Mouse (Mus musculus) cerebellum, postnatal 14 days (tissue): ENCODE results near the gene Ttll10.

ENCODE experiments used
- DNase-seq, 2 experiments: peaks; one replicate each; pipeline ENCODE4 v3.0.0; 2021; ENCODE audit warnings: mixed read lengths in 2 of 2

The Ttll10 gene

DNA sequence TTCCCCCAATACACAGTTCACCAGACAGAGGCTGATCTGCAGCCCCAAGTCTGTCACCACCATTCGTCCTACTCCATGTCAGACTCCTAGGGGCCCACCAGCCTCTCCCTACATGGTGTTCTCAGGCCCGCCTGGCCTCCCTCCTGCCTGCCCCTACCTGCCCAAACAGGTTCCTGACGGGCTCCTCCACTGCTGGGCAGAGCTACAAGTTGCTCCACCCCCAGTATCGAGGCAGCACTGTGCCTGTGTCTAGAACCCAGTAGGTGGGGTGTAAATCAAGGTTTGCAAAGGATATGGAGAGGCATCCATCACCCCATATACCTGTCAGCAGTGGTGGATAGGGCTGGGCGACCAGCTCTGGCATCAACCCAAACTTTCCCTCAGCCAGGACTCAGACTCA is at the start of gene Ttll10:
Gene Ttll10 (minus strand): TSS at position 154 of the 400 bp plus-strand sequence.
- no peak for DNase-seq

DNA sequence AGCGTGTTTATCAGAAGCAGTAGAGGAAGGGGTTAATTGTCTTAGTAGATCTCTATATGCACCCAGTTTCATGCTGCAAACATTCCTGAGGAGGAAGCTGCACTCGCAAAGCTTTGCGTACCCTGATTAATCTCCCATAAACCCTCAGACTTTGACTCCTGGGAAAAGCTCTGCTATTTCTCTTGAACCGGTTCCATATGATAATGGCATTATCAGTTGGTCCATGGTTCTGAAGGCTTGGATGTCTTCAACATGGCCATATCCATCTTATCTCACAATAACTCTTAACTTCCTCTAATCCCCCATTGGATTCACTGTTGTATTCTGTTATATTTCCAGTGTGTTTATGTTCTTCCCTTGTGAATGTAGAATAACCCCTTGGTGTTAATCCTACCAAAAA is 44.1 kb upstream of the Ttll10 start:
- no peak for DNase-seq

DNA sequence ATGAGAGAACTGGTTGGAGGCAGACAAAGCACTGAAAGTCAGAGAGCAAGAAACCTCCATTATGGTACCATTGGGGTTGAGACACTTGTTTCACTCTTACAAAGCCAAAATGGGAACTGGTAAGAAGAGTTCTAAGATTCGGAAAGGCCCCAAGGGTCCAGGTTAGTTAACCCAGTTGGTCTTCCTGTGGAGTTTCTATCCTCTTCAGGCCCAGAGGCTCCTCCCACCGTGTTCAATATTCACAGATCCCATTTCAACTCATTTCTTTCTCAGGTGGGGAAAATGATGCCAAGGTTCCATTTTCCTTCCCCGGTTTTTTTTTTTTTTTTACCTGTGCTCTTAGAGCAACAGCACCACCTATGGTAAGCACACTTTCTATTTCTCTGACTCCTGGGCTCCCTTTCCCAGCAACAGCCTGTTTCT is 42.3 kb upstream of the Ttll10 start:
- peak in 1 of 2 experiments; percentile 24 for DNase-seq

DNA sequence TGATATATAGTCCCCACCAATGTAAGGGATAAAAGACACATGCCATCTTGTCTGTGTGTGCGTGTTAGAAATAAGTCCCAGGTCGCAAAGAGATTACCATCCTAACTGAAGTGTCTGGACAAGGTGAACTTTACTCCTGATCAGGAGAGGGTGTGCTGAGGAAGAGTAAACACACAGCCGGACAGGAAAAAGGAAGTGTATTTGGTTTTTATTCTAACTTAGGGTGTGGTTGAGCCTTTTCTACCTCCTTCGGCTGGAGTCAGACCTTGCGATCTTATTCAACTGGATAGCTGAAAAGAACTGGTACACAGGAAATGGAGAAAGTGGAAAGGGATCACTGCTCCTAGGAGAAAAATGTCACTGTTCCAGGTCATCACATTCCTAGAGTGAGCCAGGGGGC is 41.3 kb upstream of the Ttll10 start:
- no peak for DNase-seq

DNA sequence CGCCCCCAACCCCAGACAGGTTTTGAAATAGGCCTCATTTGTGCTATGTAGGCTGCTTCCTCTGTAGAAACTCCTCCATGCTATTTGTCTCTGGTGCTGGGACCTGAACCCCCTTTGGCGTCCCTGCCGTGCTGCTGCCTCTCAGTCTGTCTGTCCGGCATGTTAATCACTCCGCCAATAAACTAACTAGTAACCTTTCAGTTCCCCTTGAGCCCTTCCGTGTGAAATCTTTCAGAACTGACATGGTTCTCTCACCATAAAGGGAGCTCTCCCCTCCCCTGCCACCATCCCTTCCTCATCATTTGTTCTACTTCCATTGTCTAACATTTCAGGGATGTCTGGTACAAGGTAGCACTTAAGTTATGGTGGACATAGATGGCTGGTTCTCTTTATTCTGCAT is 40.2 kb upstream of the Ttll10 start:
- DNase-seq: no peak

DNA sequence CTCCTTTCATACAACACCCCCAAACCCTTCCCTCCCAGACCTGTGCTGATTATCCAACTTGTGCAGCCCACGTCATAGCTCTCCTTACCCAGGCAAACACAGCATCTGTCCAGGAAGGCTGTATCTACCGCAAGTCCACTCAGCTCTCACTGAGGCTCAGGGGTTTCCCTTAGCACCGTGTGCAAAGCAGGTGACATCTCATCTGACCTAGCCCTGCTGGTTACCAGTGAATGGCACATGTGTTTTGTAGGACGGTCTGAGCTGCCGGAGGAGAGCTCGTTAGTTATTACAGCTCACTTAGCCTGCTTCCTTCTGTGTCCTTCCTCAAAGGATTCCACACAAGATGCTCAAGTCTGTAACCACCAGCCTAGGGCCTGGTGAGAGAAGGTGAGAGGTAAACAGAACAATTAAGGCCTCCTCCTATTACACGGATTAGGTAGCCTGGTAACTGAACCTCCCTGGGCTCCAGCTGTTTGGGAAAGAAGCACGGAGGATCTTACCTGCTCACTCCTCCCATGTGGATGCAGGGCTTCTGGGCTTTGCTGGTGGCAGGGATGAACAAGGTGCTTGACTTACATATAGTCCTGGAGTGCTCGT is 38.7 kb upstream of the Ttll10 start:
- DNase-seq: no peak

DNA sequence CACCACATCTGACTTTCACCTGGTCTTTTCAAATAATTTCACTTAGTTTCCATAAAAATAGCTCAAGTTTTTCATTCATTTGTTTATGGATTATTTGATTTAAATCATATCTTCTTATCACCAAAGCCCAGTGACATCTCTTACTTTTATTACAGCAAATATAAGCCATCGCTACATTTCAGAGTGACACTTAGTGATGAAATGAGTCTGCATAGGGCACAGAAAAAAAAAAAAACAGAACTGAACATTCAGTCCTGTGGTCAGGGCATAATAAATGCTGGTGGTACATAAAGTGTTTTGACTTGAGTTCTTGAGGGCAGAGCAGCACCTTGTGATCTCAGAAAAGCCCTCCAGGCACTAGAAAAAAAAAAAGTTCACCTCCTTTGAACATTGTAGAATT is 37.0 kb upstream of the Ttll10 start:
- no peak for DNase-seq

DNA sequence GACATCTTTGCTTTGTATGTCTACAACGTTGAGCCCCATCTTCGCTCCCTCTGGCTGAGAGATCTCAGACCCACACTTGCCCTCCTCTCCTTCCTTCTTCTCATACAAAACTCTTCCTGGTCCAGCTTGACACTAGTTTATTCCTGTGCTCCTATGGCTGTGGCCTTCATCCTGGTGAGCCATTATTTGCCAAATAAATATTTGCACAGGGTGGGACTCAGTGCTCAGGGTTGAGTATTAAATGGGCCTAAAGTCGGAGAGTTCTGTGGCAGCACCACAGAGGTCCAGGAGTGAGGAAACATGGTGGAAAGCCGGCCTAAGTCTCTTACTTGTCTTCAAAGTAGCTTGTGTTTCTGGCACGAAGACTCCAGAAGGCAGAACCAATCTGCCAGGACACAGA is 34.5 kb upstream of the Ttll10 start:
- no peak for DNase-seq

DNA sequence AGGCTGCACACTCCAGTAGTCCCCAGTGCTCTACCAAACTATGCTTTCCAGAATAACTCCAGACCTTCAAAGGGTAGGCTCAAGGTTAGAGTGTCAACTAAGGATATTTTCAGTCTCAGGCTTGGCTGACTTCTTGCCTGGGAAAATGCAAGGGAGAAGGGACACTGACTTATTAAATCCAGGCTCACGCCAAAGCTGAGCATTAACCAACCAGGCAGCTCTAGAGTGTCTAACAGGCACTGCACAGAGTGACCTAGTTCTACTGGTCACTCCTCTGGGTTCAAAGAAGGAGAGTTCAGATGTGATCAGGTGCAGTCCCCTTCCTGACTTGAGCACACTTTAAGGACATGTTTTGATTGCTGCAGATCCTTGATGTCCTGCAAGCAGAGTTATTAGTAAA is 33.6 kb upstream of the Ttll10 start:
- DNase-seq: no peak

DNA sequence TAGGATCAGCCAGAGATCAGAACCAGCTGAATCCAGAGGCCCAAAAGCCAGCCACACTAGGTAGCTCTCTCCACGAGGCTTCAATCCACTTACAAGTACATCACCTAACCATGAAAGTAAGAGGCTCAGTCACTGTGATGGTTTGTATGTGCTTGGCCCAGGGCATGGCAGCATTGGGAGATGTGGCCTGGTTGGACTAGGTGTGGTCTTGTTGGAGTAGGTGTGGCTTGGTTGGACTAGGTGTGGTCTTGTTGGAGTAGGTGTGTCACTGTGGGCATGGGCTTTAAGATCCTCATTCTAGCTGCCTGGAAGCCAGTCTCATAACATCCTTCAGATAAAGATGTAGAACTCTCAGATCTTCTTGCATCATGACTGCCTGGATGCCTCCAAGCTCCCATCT is 32.0 kb upstream of the Ttll10 start:
- DNase-seq: no peak

DNA sequence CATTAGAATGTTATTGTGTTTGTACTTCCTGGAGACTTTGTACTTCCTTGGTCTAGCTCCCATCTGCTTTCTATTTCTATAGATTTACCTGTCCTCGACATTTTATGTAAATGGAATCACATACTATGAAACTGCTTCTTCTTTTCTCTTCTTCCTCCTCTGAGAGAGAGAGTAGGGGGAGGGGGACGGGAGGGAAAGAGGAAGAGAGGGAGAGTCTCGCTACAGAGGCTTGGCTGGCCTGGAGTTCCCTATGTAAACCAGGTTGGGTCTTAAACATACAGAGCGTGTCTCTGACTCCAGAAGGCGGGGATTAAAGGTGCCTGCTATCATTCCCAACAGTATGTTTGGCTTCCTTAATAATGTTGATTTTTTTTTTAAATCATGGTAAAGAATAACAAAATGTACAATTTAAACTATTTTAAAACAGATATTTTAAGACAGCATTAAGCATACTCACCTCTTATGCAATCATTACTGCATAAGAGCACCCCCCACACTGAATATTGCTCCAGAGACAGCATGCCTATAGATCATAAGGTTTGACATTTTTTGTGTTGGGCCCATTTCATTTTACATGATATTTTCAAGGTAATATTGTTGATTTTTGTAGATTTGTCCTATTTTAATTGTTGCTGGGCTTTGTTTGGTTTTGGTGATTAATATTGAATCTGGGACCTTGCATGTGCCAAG is 28.3 kb upstream of the Ttll10 start:
- no peak for DNase-seq

DNA sequence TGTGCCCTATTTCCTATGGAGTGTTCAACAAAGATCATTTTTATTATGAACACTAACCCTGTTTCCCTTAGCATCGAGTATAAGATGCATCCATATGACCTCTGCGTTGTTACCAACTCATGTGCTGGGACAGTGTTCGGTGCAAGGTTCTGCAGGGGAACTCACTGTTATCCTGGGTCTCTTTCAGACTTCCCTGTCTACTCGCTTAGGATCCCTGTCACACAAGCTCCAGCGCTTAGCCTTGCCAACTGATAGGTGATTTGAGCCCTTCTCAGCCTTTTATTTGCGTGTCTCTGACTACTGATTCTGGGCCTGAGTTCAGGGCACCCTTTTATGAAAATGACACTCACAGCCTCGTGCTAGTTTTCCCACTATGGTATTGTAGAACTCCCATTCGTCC is 26.0 kb upstream of the Ttll10 start:
- no peak for DNase-seq

DNA sequence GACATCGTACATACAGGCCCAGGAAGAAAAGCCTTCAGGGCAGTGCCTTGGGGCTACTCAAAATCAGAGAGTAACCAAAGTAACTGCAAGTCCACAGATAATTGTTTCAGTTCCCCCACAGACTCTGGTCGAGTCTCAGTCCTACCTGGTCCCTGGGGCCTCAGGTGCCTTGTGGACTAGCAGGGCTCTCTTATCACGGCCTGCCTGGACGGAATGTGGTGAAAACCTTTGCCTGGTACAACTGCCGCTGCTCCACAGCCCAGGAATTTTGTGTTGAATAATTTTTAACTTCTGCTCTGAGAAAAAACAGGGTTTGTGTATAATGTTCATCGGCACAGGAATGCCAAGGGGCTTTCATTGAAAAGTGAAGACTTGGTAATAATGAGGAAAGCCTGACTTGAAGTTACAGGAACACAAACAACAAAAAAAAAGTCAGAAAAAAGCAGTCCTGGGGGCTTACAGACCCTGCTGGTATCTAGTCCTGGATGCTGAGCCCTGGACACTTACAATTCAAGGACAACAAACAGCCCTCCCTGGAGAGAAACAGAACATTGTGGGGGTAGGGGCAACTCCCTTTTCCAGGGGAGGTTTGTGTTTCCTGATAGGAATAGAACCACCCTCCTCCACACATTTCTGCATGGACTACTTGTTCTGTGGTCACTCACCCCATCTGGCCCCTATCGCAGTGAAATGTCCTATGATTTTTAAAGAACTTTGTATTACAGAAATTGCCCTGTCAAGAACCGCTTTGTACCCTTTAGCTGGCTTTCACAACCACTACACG is 25.1 kb upstream of the Ttll10 start:
- DNase-seq: no peak

DNA sequence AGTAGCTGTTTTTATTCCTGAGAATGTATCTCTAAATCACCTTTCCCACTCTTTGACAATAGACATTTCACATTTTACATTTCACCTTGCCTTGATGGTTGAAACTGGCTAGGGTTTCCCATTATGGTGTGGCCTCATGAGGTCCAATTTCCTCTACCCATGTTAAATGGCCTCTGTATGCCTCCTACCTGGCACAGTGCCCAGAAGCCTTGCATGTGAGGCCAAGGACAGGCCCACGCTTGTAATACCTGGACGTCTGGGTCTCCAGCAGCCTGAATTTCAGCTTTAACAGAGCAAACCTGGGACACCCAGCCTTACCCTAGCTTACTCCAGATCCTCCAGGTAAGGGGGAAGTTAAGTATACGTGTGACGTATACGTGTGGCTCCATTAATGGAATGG is 24.1 kb upstream of the Ttll10 start:
- DNase-seq: peak; percentile 45 to 68

DNA sequence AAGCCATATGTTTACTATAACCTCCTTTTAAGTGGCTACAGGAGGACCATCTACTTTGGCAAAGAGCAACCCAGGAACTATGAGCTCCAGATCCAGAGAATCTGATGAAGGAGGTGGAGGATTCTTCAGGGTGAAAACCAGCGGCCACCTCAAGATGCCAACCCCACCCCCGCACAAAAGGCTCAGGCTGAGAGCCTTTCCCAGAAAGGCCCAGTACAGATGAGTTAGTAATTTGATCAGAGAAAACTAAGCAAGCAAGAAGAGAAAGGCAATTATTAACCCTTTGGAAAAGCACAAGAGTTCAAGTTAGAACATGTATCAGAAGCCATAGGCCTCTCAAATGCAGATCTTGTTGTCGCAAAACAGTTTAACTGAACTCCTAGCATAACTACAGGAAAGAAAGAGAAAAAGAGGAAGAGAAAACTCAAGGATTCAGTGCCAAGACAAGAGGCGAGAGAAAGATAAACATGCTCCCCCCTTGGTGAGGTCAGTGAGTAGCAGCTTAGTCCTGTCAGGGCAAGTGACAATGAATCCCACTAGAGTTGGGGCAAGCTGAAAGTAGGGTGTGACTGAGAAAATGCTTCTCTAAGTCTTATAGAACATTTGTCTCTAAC is 23.5 kb upstream of the Ttll10 start:
- DNase-seq: no peak

DNA sequence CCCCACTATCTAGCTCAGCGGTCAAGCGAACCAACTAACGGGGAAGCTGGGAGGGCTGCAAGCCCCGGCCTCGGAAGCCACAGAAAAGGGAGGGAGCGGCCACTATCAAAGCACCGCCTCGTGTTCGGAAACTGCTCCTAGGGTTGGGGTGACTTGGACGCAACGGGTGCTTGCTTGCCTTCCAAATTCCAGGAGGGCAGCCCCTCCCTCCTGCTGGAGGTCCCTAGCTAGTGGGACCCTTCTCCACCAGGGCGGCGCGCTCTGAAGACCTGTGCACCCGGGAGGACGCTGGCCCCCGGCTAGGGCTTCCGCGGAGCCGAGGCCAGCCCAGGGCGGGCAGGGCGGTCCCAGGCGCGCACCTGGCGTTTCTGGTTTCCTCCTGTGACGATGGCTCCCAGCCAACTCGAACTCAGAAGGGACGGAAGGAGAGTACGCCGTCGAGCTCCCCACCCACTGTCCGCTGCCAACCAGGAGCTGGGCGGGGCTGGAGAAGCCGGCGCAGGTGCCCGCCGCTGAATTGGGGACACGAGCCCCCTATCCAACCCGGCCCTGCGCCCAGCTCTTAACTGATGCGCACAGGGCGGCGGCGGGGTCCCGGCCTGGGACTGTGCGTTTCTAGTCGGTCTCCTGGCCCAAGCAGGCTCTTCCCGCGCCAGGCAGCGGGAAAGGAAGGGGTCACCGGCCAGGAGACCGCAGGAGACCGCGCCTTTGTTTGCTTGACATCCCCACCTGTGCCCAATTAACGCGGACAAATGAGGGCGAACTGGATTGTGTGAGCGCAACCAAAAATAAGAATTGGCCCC is 18.5 kb upstream of the Ttll10 start:
- peak; percentile 61 to 65 for DNase-seq

DNA sequence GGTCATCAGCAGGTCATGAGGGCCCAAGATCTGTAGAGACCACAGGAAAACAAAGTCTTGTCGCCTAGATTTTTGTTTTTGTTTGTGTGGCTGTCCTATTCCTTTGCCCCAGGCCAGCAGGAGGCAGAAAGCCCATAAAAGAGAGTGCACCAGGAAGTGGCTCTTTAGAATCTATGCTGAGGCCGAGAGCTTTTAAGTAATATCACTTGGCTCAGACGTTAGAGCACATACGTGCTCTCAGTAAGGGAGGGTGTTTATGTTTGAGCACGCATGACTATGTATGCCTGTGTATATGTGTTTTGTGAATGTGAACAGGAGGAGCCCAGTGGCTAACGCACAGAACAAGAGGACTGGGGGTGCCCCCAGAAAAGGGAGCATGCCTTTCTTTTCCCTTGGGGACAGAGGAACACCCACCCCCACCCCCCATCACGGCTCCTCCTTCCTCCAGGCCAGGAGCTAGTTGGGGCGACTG is 17.7 kb upstream of the Ttll10 start:
- DNase-seq: no peak

DNA sequence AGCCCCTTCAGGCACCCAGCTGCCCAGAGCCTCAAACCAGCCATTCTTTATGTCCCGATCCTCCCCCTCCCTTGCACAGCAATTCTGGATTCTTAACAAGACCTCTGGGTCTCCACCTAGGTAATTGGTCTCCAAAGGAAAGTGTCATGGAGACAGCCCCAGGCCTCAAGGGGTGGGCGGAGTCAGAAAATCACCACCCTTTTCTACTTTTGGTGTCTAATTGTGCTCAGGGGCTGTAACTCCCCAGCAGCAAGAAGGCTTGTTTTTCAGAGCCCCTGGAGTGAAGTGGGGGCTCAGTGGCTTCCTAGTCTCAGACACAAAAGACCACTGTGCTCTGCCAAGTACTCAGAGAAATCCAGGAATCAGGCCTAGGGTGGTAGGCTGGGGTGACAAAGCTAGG is 11.5 kb upstream of the Ttll10 start:
- no peak for DNase-seq

DNA sequence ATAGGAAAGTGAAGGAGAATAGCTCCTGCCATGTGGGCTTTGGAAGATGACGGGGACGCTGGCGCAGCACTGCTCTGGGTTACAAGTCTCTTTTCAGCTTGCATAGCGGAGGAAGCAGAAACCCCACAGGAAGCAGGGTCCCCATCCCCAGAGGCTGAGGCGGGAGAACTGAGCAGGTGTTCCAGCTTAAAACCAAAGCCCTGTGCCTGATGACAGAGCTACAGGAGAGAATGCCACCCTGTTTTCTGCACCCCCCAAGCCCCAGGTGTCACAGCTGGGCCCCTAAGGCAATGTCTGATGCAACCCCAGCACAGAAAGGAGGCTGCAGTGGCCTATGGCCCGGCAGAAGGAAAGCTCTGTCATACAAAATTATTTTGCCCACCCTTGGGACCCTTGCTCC is 11.1 kb upstream of the Ttll10 start:
- DNase-seq: no peak

DNA sequence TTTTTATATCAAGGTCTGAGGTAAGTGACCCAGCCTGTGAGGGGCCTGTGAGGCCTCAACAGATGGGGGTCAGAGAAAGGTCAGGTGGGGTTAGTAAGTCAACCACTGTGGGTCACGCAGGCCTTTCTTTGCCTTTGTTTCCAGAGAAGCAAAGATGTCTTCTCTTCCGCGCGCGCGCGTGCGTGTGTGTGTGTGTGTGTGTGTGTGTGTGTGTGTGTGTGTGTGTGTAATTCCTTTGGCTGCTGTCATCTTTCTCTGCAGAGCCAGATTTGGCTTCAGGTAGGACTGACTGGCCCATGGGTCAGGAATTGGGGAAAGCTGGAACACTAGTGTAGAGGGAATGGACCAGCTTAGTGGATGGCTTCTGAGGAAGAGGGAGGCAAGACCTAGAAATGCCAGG is 10.5 kb upstream of the Ttll10 start:
- no peak for DNase-seq

DNA sequence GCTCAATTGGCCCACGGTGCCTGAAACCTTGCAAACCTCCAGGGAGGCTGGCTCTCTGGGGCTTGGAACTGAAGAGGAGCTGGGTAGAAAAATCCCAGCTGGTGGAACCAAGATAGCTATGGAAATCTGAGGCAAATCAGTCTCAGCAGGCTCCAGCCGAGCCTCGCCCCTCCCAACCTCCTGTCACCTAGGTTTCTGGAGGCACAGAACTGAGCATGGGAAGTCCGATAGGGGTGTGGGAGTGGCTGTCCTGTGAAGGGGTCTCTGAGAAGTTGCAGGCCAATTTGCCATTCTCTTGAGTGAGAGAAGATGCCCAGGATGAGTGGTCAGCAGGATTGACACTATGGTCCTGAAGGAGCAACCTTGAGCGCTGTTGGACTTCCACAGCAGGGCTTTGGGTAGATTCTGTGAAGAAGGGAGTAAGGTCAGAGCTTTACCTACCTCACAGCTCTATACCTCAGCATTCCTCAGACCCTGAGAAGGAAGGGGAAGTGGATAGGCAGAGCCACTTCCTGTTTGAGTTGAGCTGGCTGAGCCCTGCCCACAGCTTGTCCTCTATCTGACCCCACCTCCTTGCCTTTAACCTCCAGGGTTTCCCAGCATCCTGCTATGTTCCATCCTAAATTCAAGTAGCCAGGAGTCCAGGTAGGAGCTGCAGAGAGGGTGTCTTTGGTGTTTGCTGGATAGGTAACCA is 8.2 kb upstream of the Ttll10 start:
- DNase-seq: no peak
